ENCODE assay signal across 21 mouse cellular contexts in genomic region chr11:49842718-49843117, GRCm38 (mm10). TPM values are rescaled to one million over a fixed set of nuclear protein-coding genes. Genes with fewer than 3 reads are reported as not detected.
DNase-seq lines count a peak whose midpoint lies in the region; ATAC-seq lines count a peak whose summit lies in the region.
"Had no signal": no experiment of that assay in that cellular context is flagged by ENCODE, and none has a peak within 500 bp of the region (broad histone marks: within the 10 kb centered on the region; RNA-seq: fewer than 3 reads in every experiment).

No protein-coding gene starts in this region.

- peak; percentile 84 for DNase-seq in heart, adult 11 months
- DNase-seq in heart, adult 8-10 months (ENCODE audit: low spot score) = no peak
- DNase-seq in lung, postnatal 10 days = peak; percentile 14
- DNase-seq in lung, postnatal 25 days (ENCODE audit: low spot score) = no peak
- DNase-seq in thymus, postnatal 0 days (ENCODE audit: low spot score) = peak; percentile 41
- DNase-seq in thymus, postnatal 36 days = no peak
- DNase-seq: adrenal gland, postnatal 14 days; cerebellum, adult 11-12 months; cerebellum, adult 8-10 months; cerebellum, postnatal 10 days; cerebellum, postnatal 36 days; embryo, embryonic 11 days; gastrocnemius, postnatal 25 days; heart, adult 2 months; heart, postnatal 14 days; heart, postnatal 4 days had no signal

- no peak for ATAC-seq in activated CD4-positive, CD25-positive, alpha-beta regulatory T cell, adult 4 months
- ATAC-seq: forebrain, embryonic 15.5 days; hindbrain, postnatal 0 days had no signal

RNA-seq across cellular contexts. Expression of gene Mapk9, which starts 3.8 kb away (rescaled TPM):
- total RNA-seq in heart, adult 8-10 months (2022) = 10 to 100 TPM; 42.8 to 47.4 (median 43.5) TPM
- polyA plus RNA-seq in thymus, postnatal 0 days (2015; fragmentation: Nextera tagmentation; extraction: Ambion mirVana) = 42.0 and 44.5 TPM in 2 replicates
- 10 to 100 TPM; 17.3 to 19.2 TPM for polyA plus RNA-seq in activated CD4-positive, CD25-positive, alpha-beta regulatory T cell, adult 4 months (2017; shearing (Covaris generic))

RNA-seq across cellular contexts. Expression of gene Gfpt2, which starts 48.7 kb away (rescaled TPM):
- total RNA-seq in heart, adult 8-10 months (2022) = 10 to 100 TPM in 1 of 4 experiments, 1 to 10 TPM in 3; 6.6 to 12.9 (median 8.8) TPM
- 3.2 and 3.4 TPM in 2 replicates for polyA plus RNA-seq in thymus, postnatal 0 days (2015; fragmentation: Nextera tagmentation; extraction: Ambion mirVana)
- 1 to 10 TPM in 1 of 2 experiments, under 1 TPM in 1; 0.83 to 1.1 TPM for polyA plus RNA-seq in activated CD4-positive, CD25-positive, alpha-beta regulatory T cell, adult 4 months (2017; shearing (Covaris generic))
- polyA plus RNA-seq: erythroblast, embryonic 14.5 days had no signal

RNA-seq across cellular contexts. Expression of gene Rasgef1c, which starts 58.9 kb away (rescaled TPM):
- under 1 TPM; 0.23 to 0.56 (median 0.44) TPM for total RNA-seq in heart, adult 8-10 months (2022)
- polyA plus RNA-seq in thymus, postnatal 0 days (2015; fragmentation: Nextera tagmentation; extraction: Ambion mirVana) = 0.08 and 0.21 TPM in 2 replicates
- polyA plus RNA-seq in activated CD4-positive, CD25-positive, alpha-beta regulatory T cell, adult 4 months (2017; shearing (Covaris generic)) = under 1 TPM in 1 of 2 experiments, not detected in 1; 0.50 TPM
- total RNA-seq: heart, postnatal 4 days had no signal
- polyA plus RNA-seq: erythroblast, embryonic 14.5 days; heart, embryonic 13.5 days had no signal

Comparison
In these comparisons a context has a peak if more than half of its experiments do, and no peak if none do; other contexts are left out.
1. DNase-seq: peak in heart, adult 11 months (single experiment), lung, postnatal 10 days (single experiment) and thymus, postnatal 0 days (single experiment); none in heart, adult 8-10 months (single experiment), lung, postnatal 25 days (single experiment) and thymus, postnatal 36 days (0 of 2).